Mouse (Mus musculus) hindbrain, embryonic 16.5 days (tissue): Measurements from ENCODE around the gene Eno3. TPM values are rescaled to one million over a fixed set of nuclear protein-coding genes. Genes with fewer than 3 reads are reported as not detected.

ENCODE experiments used
- ATAC-seq: fragments of 200-750 bp; cut with Nextera tagmentation; 2 replicates; pipeline ENCODE4 v1.8.0; 2017; ENCODE audit warnings: moderate TSS enrichment, moderate library complexity
- H3K27ac ChIP-seq: fragments of 300-500 bp; sonication (generic); 2 replicates; pipeline ENCODE4 v1.5.1; 2014; ENCODE audit warnings: low read depth, mild to moderate bottlenecking, control low read depth, low read length, moderate library complexity
- H3K27me3 ChIP-seq: fragments of 300-500 bp; sonication (generic); replicated peaks from 2 replicates; pipeline ENCODE4 v1.6.1; 2014; ENCODE audit warnings: low read length; ENCODE audit not compliant: control insufficient read depth, insufficient read depth
- H3K36me3 ChIP-seq: fragments of 300-500 bp; sonication (generic); 2 replicates; pipeline ENCODE4 v1.6.1; 2014; ENCODE audit warnings: mild to moderate bottlenecking, low read length, moderate library complexity, mixed read lengths; ENCODE audit not compliant: control insufficient read depth, insufficient read depth
- H3K4me1 ChIP-seq: fragments of 300-500 bp; sonication (generic); 2 replicates; pipeline ENCODE4 v1.6.1; 2014; ENCODE audit warnings: low read depth, low read length; ENCODE audit not compliant: control insufficient read depth, insufficient read depth
- H3K4me2 ChIP-seq: fragments of 300-500 bp; sonication (generic); 2 replicates; pipeline ENCODE4 v1.6.1; 2014; ENCODE audit warnings: mild to moderate bottlenecking, low read length, control low read depth, moderate library complexity
- H3K4me3 ChIP-seq: fragments of 300-500 bp; sonication (generic); 2 replicates; pipeline ENCODE4 v1.5.1; 2014; ENCODE audit warnings: mild to moderate bottlenecking, low read length, control low read depth, moderate library complexity
- H3K9ac ChIP-seq: fragments of 300-500 bp; sonication (generic); 2 replicates; pipeline ENCODE4 v1.6.1; 2014; ENCODE audit warnings: low read depth, mild to moderate bottlenecking, control low read depth, low read length, moderate library complexity
- H3K9me3 ChIP-seq: fragments of 300-500 bp; sonication (generic); 2 replicates; pipeline ENCODE4 v1.6.1; 2014; ENCODE audit warnings: mild to moderate bottlenecking, low read length, moderate library complexity; ENCODE audit not compliant: control insufficient read depth
- WGBS: fragments of 180-500 bp; shearing (Covaris S2); extraction: QIAGEN DNeasy Blood & Tissue Kit; methylation state at CpG from one replicate; pipeline ENCODE4 v1.1.7; 2014; 5-methylcytosine and 5-hydroxymethylcytosine counted together
- polyA plus RNA-seq: library from polyadenylated mRNA; unstranded; fragments of >200 nt; fragmentation: Nextera tagmentation; extraction: Ambion mirVana; gene quantifications from 2 replicates; pipeline ENCODE4 v1.2.1, GENCODE M21; 2015

Gene Eno3
- polyA plus RNA-seq, 1 experiment from 2014 or later = 6.0 TPM

DNA sequence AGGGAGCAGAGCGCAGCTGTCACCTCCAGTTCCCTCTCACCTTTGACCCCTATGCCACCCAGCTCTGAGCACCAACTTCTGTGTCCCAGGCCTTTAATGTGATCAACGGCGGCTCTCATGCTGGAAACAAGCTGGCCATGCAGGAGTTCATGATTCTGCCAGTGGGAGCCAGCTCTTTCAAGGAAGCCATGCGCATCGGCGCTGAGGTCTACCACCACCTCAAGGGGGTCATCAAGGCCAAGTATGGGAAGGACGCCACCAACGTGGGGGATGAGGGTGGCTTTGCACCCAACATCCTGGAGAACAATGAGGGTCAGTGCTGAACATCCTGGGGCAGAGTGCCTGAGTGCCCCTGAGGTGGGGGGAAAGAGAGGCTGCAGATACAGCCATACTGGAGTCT, 3.6 kb downstream of the Eno3 start:
- ATAC-seq = no peak
- peaks cover 18% of the 10 kb centered on the region for H3K36me3 ChIP-seq
- H3K9ac ChIP-seq = no peak overlapping the region
- no peaks in the 10 kb centered on the region for H3K27me3 ChIP-seq
- peaks cover 10% of the 10 kb centered on the region for H3K4me1 ChIP-seq
- H3K4me3 ChIP-seq = no peak overlapping the region
- H3K4me2 ChIP-seq = no peak overlapping the region
- WGBS = 84% methylated on average over 8 of the region's 8 CpGs
- H3K9me3 ChIP-seq = no peaks in the 10 kb centered on the region
- H3K27ac ChIP-seq = no peak overlapping the region

DNA sequence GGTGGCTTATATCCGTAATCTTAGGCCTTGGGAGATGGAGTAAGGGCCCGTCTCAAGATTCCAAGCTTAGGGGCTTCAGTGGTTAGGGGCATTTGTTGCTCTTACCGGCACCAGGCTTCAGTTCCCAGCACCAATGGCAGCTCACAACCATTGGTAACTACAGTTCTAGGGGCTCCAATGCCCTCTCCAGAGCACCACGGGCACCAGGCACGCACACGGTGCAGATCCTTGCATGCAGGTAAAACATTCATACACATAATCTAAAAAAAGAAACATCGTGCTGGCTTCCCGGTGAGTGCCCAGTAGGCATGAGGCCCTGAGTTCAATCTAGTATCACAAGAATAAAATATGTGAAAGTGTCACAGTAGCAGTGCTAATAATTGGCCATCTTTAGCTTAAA, 6.1 kb downstream of the Eno3 start:
- Histone ChIP-seq H3K27ac (no peak overlapping the region), H3K4me3 (no peak overlapping the region), H3K4me2 (no peak overlapping the region), H3K27me3 (no peaks in the 10 kb centered on the region), H3K9me3 (no peaks in the 10 kb centered on the region), H3K9ac (no peak overlapping the region), H3K4me1 (peaks cover 6% of the 10 kb centered on the region), H3K36me3 (peaks cover 18% of the 10 kb centered on the region)
- WGBS = 93% methylated on average over 8 of the region's 8 CpGs
- ATAC-seq = no peak

DNA sequence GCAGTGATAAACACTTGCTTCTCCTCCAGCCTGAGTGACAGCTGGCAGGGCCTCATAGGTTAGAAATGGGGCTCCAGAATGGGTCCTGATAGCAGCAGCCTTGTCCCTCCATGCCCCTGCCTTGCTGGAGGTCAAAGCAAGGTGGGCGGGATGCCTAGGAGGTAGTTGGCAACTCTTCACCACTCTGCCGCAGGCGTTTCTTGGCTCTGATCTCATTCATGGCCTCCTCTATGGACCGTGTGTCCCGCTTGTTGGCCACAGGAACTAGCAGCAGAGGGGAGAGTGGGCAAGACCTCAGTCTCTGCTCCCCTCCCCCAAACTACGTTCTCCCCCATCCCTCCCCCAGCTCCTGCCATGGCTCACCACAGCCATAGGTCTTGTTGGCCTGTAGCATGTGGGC, 7.0 kb downstream of the Eno3 start:
- peaks cover 18% of the 10 kb centered on the region for H3K36me3 ChIP-seq

DNA sequence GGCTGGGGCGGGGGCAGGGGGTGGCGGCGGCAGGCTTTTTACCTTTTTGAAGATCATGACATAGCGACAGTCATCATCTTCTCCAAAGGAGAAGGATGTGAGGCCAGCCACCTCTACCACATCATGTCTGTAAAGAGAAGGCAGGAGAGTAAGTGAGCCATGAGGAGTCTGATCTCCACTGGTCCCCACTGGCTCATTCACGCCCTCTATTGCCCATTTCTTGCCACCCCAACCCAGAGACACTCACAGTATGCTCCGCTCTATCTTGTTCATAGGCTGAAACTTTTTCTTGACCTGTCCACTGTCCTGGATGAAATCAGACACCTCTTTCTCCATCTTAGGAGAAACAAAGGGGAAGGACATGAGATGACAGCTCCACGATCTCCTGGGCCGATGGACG, 7.7 kb downstream of the Eno3 start:
- no peak overlapping the region for H3K4me3 ChIP-seq
- no peak overlapping the region for H3K27ac ChIP-seq
- no peak overlapping the region for H3K9ac ChIP-seq
- H3K9me3 ChIP-seq = no peaks in the 10 kb centered on the region
- no peak for ATAC-seq
- H3K4me1 ChIP-seq = peaks cover 7% of the 10 kb centered on the region
- WGBS = 93% methylated on average over 9 of the region's 9 CpGs
- peaks cover 18% of the 10 kb centered on the region for H3K36me3 ChIP-seq
- H3K27me3 ChIP-seq = no peaks in the 10 kb centered on the region
- no peak overlapping the region for H3K4me2 ChIP-seq

More for the DNA sequence above, 7.0 kb downstream of the Eno3 start:
- H3K9me3 ChIP-seq = no peaks in the 10 kb centered on the region
- H3K9ac ChIP-seq = no peak overlapping the region
- ATAC-seq = no peak
- H3K27me3 ChIP-seq = no peaks in the 10 kb centered on the region
- peaks cover 7% of the 10 kb centered on the region for H3K4me1 ChIP-seq
- H3K4me2 ChIP-seq = no peak overlapping the region
- H3K4me3 ChIP-seq = no peak overlapping the region
- H3K27ac ChIP-seq = no peak overlapping the region
- 91% methylated on average over 6 of the region's 6 CpGs for WGBS

DNA sequence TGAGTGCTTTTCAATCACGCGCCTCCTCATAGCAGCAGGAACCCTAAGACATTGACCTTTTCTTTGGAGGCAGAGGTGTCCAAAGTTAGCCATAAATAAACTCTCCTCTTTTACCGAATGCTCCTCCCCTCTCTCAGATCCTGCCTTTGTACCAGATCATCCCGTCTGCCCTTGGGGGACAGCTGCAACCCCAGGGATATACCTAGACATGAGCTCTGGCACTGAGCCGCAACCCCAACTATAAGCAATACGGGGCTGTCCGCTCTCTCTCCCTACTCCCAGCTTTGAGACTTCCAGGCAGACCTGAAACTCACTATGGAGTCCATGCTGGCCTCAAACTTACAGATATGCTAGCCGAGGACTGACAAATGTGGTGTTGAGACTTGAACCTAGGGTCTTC, 9.7 kb downstream of the Eno3 start:
- Histone ChIP-seq H3K9me3 (no peaks in the 10 kb centered on the region), H3K27me3 (no peaks in the 10 kb centered on the region), H3K4me3 (no peak overlapping the region), H3K27ac (no peak overlapping the region), H3K36me3 (peaks cover 18% of the 10 kb centered on the region), H3K4me2 (no peak overlapping the region), H3K4me1 (peaks cover 18% of the 10 kb centered on the region), H3K9ac (no peak overlapping the region)
- 94% methylated on average over 8 of the region's 8 CpGs for WGBS
- no peak for ATAC-seq

DNA sequence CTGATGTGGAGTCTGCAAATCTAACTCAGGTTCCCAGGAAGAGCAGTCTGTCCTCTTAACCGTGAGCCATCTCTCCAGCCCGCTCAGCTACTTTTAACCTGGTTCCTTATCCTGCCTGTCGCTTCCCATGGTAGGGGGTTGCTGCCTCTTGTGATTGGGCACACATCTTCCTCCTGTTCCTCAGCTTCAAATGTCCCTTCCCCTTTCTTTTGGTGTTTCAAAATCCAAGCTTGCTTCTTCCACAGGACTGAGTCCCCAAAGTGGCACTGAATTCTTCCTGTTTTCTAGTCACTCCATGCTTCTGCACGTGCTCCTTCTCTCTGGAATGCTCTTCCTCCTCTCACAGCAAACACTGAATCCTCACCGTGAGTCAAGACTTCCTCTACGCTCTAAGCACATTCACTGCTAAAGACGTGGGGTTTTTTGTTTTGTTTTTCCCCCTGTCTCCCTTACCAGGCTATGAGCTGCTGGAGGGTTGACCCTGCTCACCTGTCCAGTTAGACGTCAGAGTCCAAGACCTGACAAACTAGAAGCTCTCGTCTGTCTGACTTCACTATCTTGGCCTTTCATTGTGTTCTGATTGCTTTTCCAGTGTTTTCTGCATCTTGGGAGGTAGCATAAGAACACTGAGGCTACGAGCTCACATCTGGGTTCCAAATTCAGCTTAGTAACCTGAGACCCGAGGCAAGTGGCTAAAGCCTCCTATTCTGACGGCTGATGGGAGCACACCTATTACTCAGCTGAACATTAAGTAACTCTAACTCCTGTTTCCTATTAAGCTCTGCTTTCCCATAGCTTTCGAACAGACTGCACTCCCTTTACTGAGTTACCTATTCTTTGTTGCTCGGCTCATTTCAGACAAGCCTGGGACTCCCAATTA, 10.5 kb downstream of the Eno3 start:
- no peak overlapping the region; the same call in 1 of the 2 replicates for H3K27ac ChIP-seq
- peaks cover 18% of the 10 kb centered on the region for H3K4me1 ChIP-seq
- no peaks in the 10 kb centered on the region for H3K27me3 ChIP-seq
- no peak for ATAC-seq
- peaks cover 13% of the 10 kb centered on the region for H3K36me3 ChIP-seq
- peak overlapping the region; percentile 64 for H3K4me3 ChIP-seq
- no peak overlapping the region; the same call in 1 of the 2 replicates for H3K9ac ChIP-seq
- peak overlapping the region; percentile 94 for H3K4me2 ChIP-seq
- no peaks in the 10 kb centered on the region for H3K9me3 ChIP-seq
- WGBS = 80% methylated on average over 14 of the region's 14 CpGs

DNA sequence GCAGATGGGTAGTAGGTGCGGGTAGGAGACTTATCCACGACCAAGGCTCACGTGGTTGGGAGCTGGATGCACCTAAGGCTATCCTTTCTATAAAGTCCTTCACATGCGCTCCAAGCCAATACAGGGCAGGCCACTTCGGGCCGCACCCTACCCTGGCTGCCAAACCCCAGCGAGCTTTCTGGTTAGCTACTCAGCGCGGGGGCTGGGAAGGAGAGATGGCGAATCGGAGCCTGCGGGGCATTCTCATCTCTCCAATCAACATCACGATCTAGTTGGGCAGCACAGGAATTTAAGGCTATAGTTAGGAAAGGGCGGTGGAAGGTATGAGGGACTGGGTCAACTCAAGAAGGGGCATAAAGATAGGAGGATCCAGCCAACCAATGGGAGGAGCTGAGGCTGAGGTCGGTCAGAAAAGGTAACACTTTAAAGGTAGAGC, 11.4 kb downstream of the Eno3 start:
- under 1% methylated on average over 15 of the region's 15 CpGs for WGBS
- no peak for ATAC-seq
- H3K9me3 ChIP-seq = no peaks in the 10 kb centered on the region
- H3K4me1 ChIP-seq = peaks cover 18% of the 10 kb centered on the region
- H3K4me2 ChIP-seq = peak overlapping the region; percentile 94
- H3K27me3 ChIP-seq = no peaks in the 10 kb centered on the region
- H3K36me3 ChIP-seq = peaks cover 11% of the 10 kb centered on the region
- H3K4me3 ChIP-seq = peak overlapping the region; percentile 64
- H3K27ac ChIP-seq = peak overlapping the region; percentile 88
- H3K9ac ChIP-seq = peak overlapping the region; percentile 72

DNA sequence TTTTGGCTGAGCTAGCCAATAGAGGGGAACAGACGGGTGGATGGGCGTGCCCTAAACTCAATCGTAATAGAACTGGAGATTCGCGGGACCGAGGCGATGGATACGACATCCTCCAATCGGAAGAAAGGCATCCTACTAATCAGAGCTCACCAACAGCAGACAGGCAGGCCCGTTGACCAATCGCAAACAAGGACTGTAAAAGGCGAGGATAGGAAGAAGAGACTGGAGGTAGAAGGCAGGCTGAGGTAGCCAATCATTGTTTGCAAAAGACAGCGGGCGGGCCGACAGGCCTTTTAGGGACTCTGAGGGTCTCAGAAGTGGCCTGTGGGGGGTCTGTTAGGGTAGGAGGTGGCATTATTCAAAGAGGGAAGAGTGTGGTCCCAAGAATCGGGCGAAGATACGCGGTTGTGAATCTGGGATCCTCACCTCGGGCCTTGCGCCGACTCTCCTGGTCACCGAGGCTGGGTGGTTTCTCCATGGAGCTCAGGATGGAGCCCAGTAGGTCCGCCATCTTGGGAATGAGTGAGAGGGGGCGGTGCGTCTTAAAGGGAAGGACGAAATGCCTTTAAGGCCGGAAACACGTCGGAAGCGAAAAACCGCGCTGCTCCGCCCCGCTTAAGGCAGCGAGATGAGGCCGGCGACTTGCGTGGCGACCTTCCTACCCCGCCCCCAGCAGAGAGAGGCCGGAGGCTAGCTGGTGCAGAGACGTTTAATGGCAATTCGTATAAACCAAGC, 11.9 kb downstream of the Eno3 start, which contains the start of gene Spag7:
Gene Spag7, minus strand, starts transcription at position 646 of the 735 bp plus-strand sequence.
- 0% methylated on average over 44 of the region's 44 CpGs for WGBS
- peak within 1 kb of the TSS; percentile 94 for H3K4me2 ChIP-seq

More for the DNA sequence above, 11.9 kb downstream of the Eno3 start, which contains the start of gene Spag7:
- no peaks in the 10 kb centered on the region for H3K27me3 ChIP-seq
- H3K9me3 ChIP-seq = no peaks in the 10 kb centered on the region
- H3K4me3 ChIP-seq = peak within 1 kb of the TSS; percentile 64
- H3K36me3 ChIP-seq = peaks cover 11% of the 10 kb centered on the region
- peaks cover 18% of the 10 kb centered on the region for H3K4me1 ChIP-seq
- ATAC-seq = peak; percentile 96
- H3K9ac ChIP-seq = peak within 1 kb of the TSS; percentile 79
- peak within 1 kb of the TSS; percentile 97 for H3K27ac ChIP-seq
